In genomic region chr14:99748166-99748565, GRCm38 (mm10) we compare ENCODE assay signal across 9 mouse cellular contexts.
A peak's percentile ranks its signal among the peaks of the same experiment; 100 is the strongest.
DNase-seq lines count a peak whose midpoint lies in the region; ATAC-seq and TF ChIP-seq lines count a peak whose summit lies in the region.
"Had no signal": no experiment of that assay in that cellular context is flagged by ENCODE, and none has a peak within 500 bp of the region (broad histone marks: within the 10 kb centered on the region; RNA-seq: fewer than 3 reads in every experiment).

No protein-coding gene starts in this region.

- peak; percentile 76 for ATAC-seq in hindbrain, postnatal 0 days
- peak; percentile 44; the same call in 1 of the 2 replicates for ATAC-seq in midbrain, embryonic 16.5 days
- ATAC-seq in erythroblast, adult 5-6 weeks (replicated peaks; ENCODE audit: low FRiP score, poor library complexity, severe bottlenecking), result no peak

- no peak overlapping the region for H3K9ac ChIP-seq in hindbrain, postnatal 0 days (replicated peaks; ENCODE audit: low read length)
- H3K9ac ChIP-seq in midbrain, embryonic 16.5 days (ENCODE audit: low read depth, low read length), result no peak overlapping the region

- no peaks in the 10 kb centered on the region for H3K36me3 ChIP-seq in hindbrain, postnatal 0 days (ENCODE audit: insufficient read depth, low read length)
- no peaks in the 10 kb centered on the region for H3K36me3 ChIP-seq in midbrain, embryonic 16.5 days (ENCODE audit: control insufficient read depth, insufficient read depth, low read length)

- H3K27me3 ChIP-seq in hindbrain, postnatal 0 days (ENCODE audit: insufficient read depth, low read length), result no peaks in the 10 kb centered on the region
- no peaks in the 10 kb centered on the region for H3K27me3 ChIP-seq in midbrain, embryonic 16.5 days (ENCODE audit: control insufficient read depth, insufficient read depth, low read depth, low read length)

- DNase-seq in MN1 (ENCODE audit: low spot score) (peak; percentile 67), ZHBTc4 (ENCODE audit: low read depth, low spot score) (peak; percentile 51)
- peak; percentile 67 for DNase-seq in hindbrain, postnatal 0 days (ENCODE audit: low spot score)
- no peak for DNase-seq in heart, postnatal 25 days (ENCODE audit: low spot score)
- DNase-seq in heart, adult 8-10 months (ENCODE audit: low spot score), result no peak
- no peak for DNase-seq in urinary bladder, postnatal 4 days (ENCODE audit: low spot score in 2 of 2)
- DNase-seq: cerebellum, adult 18-20 months had no signal

- H3K27ac ChIP-seq in hindbrain, postnatal 0 days, result no peak overlapping the region
- peak overlapping the region; percentile 8; the same call in 1 of the 2 replicates for H3K27ac ChIP-seq in midbrain, embryonic 16.5 days (ENCODE audit: low read length)

- WGBS in hindbrain, postnatal 0 days, result 42% methylated on average over 17 of the region's 17 CpGs
- WGBS in midbrain, embryonic 16.5 days, result 52% methylated on average over 17 of the region's 17 CpGs

- H3K9me3 ChIP-seq in hindbrain, postnatal 0 days (ENCODE audit: low read length), result no peaks in the 10 kb centered on the region
- no peaks in the 10 kb centered on the region for H3K9me3 ChIP-seq in midbrain, embryonic 16.5 days (replicated peaks; ENCODE audit: control insufficient read depth, low read length, poor library complexity, severe bottlenecking)

- no peak overlapping the region for H3K4me3 ChIP-seq in hindbrain, postnatal 0 days (ENCODE audit: low read length)
- no peak overlapping the region for H3K4me3 ChIP-seq in midbrain, embryonic 16.5 days (ENCODE audit: low read depth, low read length)

- H3K4me1 ChIP-seq in hindbrain, postnatal 0 days (ENCODE audit: insufficient read depth, low read length), result no peaks in the 10 kb centered on the region
- H3K4me1 ChIP-seq in midbrain, embryonic 16.5 days (ENCODE audit: control insufficient read depth, insufficient read depth, low read length), result peaks cover 16% of the 10 kb centered on the region

- TF ChIP-seq CTCF in hindbrain, postnatal 0 days (IDR thresholded peaks at IDR 0.05; ENCODE audit: low read depth), result no peak

- peak overlapping the region; percentile 32 for H3K4me2 ChIP-seq in hindbrain, postnatal 0 days (ENCODE audit: low read depth, low read length)
- H3K4me2 ChIP-seq in midbrain, embryonic 16.5 days (ENCODE audit: low read length), result peak overlapping the region; percentile 22; the same call in 1 of the 2 replicates

- intact Hi-C loops in heart, postnatal 25 days (cut with DNase I), result no loop called here

Comparison
In these comparisons a context has a peak if more than half of its experiments do, and no peak if none do; other contexts are left out.
1. DNase-seq: peak in MN1 (single experiment), ZHBTc4 (single experiment) and hindbrain, postnatal 0 days (single experiment); none in heart, postnatal 25 days (single experiment), heart, adult 8-10 months (single experiment) and urinary bladder, postnatal 4 days (0 of 2).